Mouse (Mus musculus): ENCODE measurements at regions not wholly inside any gene's neighbourhood (a gene's known extent, or its start where the extent isn't known, plus 50 kb on each side); places are given as distances from the start of the nearest gene placed in this dataset.

GRCm38 (mm10) chr12:77071700-77072099 lies 109.7 kb upstream of the Max start:
- TF ChIP-seq CTCF (IDR thresholded peaks at IDR 0.05; ENCODE audit: borderline replicate concordance, insufficient read depth, low read length) (no peak), POLR2A (IDR thresholded peaks at IDR 0.05; ENCODE audit: low read depth, low read length) (no peak)
